Mouse (Mus musculus) lung, adult 2 months (tissue): ENCODE measurements around the gene Dock4. TPM values are rescaled to one million over a fixed set of nuclear protein-coding genes. Genes with fewer than 3 reads are reported as not detected.
A peak's percentile ranks its signal among the peaks of the same experiment; 100 is the strongest.

Source experiments
- DNase-seq: peaks from one replicate; pipeline ENCODE4 v3.0.0; 2022
- H3K4me1 ChIP-seq: fragments of 200-500 bp; 2 replicates; pipeline ENCODE4 v1.6.1; 2011; ENCODE audit warnings: low read length; ENCODE audit not compliant: control insufficient read depth, insufficient read depth
- H3K4me3 ChIP-seq: fragments of 200-500 bp; replicated peaks from 2 replicates; pipeline ENCODE3; 2011; ENCODE audit warnings: low read depth, mild to moderate bottlenecking, control low read depth, low read length; ENCODE audit errors: extremely low read depth
- CTCF ChIP-seq: fragments of 200-500 bp; IDR thresholded peaks from 2 replicates; pipeline ENCODE4 v1.5.1; 2011; ENCODE audit warnings: mild to moderate bottlenecking, low read length, control low read depth; ENCODE audit not compliant: insufficient read depth
- POLR2A ChIP-seq: fragments of 200-500 bp; IDR thresholded peaks from 2 replicates; pipeline ENCODE4 v1.6.1; 2011; ENCODE audit warnings: low read depth, mild to moderate bottlenecking, control low read depth, low read length, borderline replicate concordance; ENCODE audit errors: extremely low read depth
- WGBS: fragments of 180-500 bp; shearing (Covaris S2); methylation state at CpG from one replicate; pipeline ENCODE4 v1.1.7; 2018; 5-methylcytosine and 5-hydroxymethylcytosine counted together
- polyA plus RNA-seq: library from polyadenylated mRNA; depleted of rRNA; stranded (reverse); fragments of >200 nt; gene quantifications from 2 replicates; pipeline ENCODE4 v1.2.3, GENCODE M21; 2012

Dock4 gene
- polyA plus RNA-seq, 1 experiment, result 21.9 TPM

GRCm38 (mm10) chr12:40655861-40656260 is 210.1 kb downstream of the Dock4 start:
- TF ChIP-seq POLR2A (no peak), CTCF (no peak)
- WGBS, result 86% methylated on average over 2 of the region's 2 CpGs
- H3K4me3 ChIP-seq, result no peak overlapping the region
- DNase-seq, result no peak
- H3K4me1 ChIP-seq, result peaks cover 5% of the 10 kb centered on the region

GRCm38 (mm10) chr12:40656438-40656837 is 210.7 kb downstream of the Dock4 start:
- no peak overlapping the region for H3K4me3 ChIP-seq
- WGBS, result 32% methylated on average over 5 of the region's 5 CpGs
- DNase-seq, result no peak
- H3K4me1 ChIP-seq, result peaks cover 5% of the 10 kb centered on the region
- no peak for TF ChIP-seq CTCF
- TF ChIP-seq POLR2A, result no peak

- H3K4me1 ChIP-seq, result peaks cover 5% of the 10 kb centered on the region
- no peak for TF ChIP-seq POLR2A
- no peak for TF ChIP-seq CTCF
- no peak overlapping the region for H3K4me3 ChIP-seq
- DNase-seq, result no peak
- 83% methylated on average over 4 of the region's 4 CpGs for WGBS
Measured at GRCm38 (mm10) chr12:40657229-40657885, 211.6 kb downstream of the Dock4 start.

DNA sequence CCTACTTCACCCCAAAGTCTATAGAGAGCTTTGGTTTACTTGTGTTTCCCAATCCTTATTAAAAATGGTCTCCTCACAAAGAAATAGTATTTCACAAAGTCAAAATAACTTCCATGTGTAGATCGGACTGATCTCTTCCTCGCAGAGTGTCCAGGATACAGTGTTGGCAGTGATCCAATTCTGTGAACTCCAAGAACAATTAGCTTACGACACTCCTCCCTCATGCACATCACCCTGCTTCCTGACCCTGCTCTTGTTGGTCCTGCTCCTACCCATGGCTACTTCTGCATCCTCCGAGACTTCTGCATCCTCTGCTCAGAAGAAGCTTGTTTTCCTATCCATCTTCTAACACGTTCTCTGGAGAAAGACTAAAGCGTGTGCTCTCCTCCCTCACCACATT is 213.9 kb downstream of the Dock4 start:
- WGBS, result 43% methylated on average over 6 of the region's 6 CpGs
- DNase-seq, result no peak
- Histone ChIP-seq H3K4me3 (no peak overlapping the region), H3K4me1 (peaks cover 2% of the 10 kb centered on the region; the same call in 1 of the 2 replicates)
- TF ChIP-seq POLR2A (no peak), CTCF (no peak)

GRCm38 (mm10) chr12:40669460-40669859 is 223.7 kb downstream of the Dock4 start:
- TF ChIP-seq POLR2A (no peak), CTCF (no peak)
- Histone ChIP-seq H3K4me1 (no peaks in the 10 kb centered on the region), H3K4me3 (no peak overlapping the region)
- 87% methylated on average over 2 of the region's 2 CpGs for WGBS
- DNase-seq, result no peak

DNA sequence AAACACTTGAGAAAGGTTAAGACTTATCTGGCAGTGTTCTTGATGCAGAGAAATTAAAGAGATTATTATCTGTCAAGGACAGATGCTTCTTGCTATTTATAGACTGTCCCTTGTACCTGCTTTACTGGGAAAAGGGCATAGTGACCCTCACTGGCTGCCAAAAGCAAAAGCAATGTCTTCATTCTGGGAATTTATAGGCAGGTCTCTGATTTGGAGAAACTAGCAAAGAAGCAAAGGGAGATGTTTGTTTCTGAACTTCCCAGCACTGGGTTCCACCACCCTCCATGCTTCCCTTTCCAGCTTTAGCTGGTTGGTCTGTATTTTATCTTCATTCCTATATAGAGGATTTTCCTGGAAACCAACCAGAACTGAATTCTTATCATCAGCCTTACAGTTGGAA is 225.0 kb downstream of the Dock4 start:
- TF ChIP-seq CTCF, result no peak
- TF ChIP-seq POLR2A, result no peak
- H3K4me1 ChIP-seq, result no peaks in the 10 kb centered on the region
- no peak for DNase-seq
- no peak overlapping the region for H3K4me3 ChIP-seq

GRCm38 (mm10) chr12:40679713-40680112 is 234.0 kb downstream of the Dock4 start:
- 61% methylated on average over 4 of the region's 4 CpGs for WGBS
- no peak for TF ChIP-seq POLR2A
- TF ChIP-seq CTCF, result no peak
- no peaks in the 10 kb centered on the region for H3K4me1 ChIP-seq
- no peak overlapping the region for H3K4me3 ChIP-seq
- DNase-seq, result no peak

DNA sequence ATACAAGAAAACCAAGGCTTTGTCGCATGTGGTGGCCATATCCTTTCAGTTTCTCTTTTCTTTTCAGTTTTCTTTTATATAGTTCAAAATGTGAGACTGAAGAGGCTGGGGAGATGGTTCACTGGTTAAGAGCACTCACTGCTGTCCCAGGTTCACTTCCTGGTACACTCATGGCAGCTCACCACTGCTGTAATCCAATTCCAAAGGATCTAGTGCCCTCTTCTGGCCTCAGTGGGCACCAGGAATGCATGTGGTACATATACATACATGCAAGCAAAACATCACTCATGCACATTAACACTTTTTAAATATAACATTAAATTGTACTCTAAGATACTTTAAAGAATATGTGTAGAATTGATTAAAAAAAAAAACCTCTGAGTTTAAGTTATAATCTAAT is 234.8 kb downstream of the Dock4 start:
- 96% methylated on average over 1 of the region's 1 CpGs for WGBS
- peak; percentile 17 for DNase-seq
- peak; percentile 38 for TF ChIP-seq CTCF
- TF ChIP-seq POLR2A, result no peak
- H3K4me1 ChIP-seq, result no peaks in the 10 kb centered on the region
- no peak overlapping the region for H3K4me3 ChIP-seq

DNA sequence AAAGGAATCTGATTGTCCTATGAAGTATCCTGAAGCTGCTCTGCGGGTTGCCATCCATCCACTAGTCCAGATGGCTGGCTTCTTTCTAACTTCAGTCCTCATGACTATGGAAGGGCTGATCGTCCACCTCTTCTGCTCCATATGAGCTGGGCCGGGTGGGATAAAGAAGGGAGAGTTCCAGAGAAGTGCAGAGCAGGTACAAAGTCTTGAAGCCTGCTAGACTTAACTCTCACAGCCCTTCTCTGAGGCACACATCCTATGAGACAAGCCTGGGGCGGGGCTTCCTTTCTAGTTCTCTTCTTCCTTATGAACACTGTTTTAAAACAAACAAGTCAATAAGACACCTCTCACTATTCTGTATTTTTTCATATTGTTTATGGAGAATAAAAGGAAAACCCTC is 245.7 kb downstream of the Dock4 start:
- WGBS, result 93% methylated on average over 4 of the region's 4 CpGs
- no peak for DNase-seq
- TF ChIP-seq POLR2A (no peak), CTCF (no peak)

DNA sequence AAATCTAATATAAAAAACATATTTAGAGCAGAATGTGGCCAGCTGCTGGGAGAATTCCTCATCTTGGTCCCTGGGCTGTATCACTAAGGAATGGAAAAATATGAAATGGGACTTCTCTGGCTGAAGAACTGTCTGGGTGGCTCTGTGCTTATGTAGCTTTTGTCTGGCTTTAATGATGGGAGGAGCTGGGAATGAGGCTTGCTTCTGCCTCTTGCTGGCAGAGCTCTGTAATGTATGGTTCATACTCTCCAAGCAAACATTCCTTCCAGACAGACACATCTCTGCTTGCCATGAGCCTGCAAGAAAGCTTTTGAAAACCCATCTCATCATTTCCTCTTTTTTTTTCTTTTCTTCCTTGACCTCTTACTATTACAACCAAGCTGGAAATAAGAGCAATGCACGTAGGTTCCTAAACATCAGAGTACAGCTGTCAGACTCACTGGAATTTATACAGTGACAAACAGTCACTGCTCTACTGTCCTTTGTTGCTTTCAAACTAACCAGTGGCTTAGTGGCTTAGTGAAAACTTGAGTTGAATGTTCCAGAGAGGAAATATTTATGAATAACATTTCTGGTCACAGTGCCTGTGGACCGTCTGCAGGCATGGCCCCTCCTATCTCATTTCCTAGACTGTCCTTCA is 248.4 kb downstream of the Dock4 start:
- TF ChIP-seq POLR2A (no peak), CTCF (no peak)
- DNase-seq, result no peak
- WGBS, result 41% methylated on average over 2 of the region's 2 CpGs
- Histone ChIP-seq H3K4me3 (no peak overlapping the region), H3K4me1 (no peaks in the 10 kb centered on the region)

More for the DNA sequence above, 245.7 kb downstream of the Dock4 start:
- Histone ChIP-seq H3K4me3 (no peak overlapping the region), H3K4me1 (no peaks in the 10 kb centered on the region)

GRCm38 (mm10) chr12:40698330-40698729 is 252.6 kb downstream of the Dock4 start:
- Histone ChIP-seq H3K4me3 (no peak overlapping the region), H3K4me1 (no peaks in the 10 kb centered on the region)
- DNase-seq, result no peak
- TF ChIP-seq POLR2A, result no peak
- no peak for TF ChIP-seq CTCF
- WGBS, result 95% methylated on average over 4 of the region's 4 CpGs
